Mouse (Mus musculus) neural tube, embryonic 13.5 days (tissue): ENCODE measurements at regions not wholly inside any gene's neighbourhood (a gene's known extent, or its start where the extent isn't known, plus 50 kb on each side); places are given as distances from the start of the nearest gene placed in this dataset.

Experiments
- ATAC-seq: fragments of 200-750 bp; cut with Nextera tagmentation; 2 replicates; pipeline ENCODE4 v1.8.0; 2017; ENCODE audit warnings: low read depth, mild to moderate bottlenecking, moderate TSS enrichment, moderate library complexity
- H3K27ac ChIP-seq: fragments of 300-500 bp; sonication (generic); replicated peaks from 2 replicates; pipeline ENCODE4 v1.5.1; 2015; ENCODE audit warnings: moderate library complexity, mild to moderate bottlenecking, inconsistent platforms
- H3K27me3 ChIP-seq: fragments of 300-500 bp; sonication (generic); 2 replicates; pipeline ENCODE4 v1.6.1; 2015; ENCODE audit warnings: mild to moderate bottlenecking, inconsistent platforms
- H3K36me3 ChIP-seq: fragments of 300-500 bp; sonication (generic); 2 replicates; pipeline ENCODE4 v1.6.1; 2015; ENCODE audit warnings: mild to moderate bottlenecking, inconsistent platforms
- H3K4me1 ChIP-seq: fragments of 300-500 bp; sonication (generic); replicated peaks from 2 replicates; pipeline ENCODE4 v1.6.1; 2015; ENCODE audit warnings: inconsistent platforms
- H3K4me2 ChIP-seq: fragments of 300-500 bp; sonication (generic); 2 replicates; pipeline ENCODE4 v1.6.1; 2015; ENCODE audit warnings: inconsistent platforms, mild to moderate bottlenecking, moderate library complexity
- H3K4me3 ChIP-seq: fragments of 300-500 bp; sonication (generic); 2 replicates; pipeline ENCODE4 v1.5.1; 2015; ENCODE audit warnings: mild to moderate bottlenecking, inconsistent platforms
- H3K9ac ChIP-seq: fragments of 300-500 bp; sonication (generic); 2 replicates; pipeline ENCODE4 v1.6.1; 2015; ENCODE audit warnings: moderate library complexity, mild to moderate bottlenecking, inconsistent platforms
- H3K9me3 ChIP-seq: fragments of 300-500 bp; sonication (generic); 2 replicates; pipeline ENCODE4 v1.6.1; 2016; ENCODE audit warnings: inconsistent platforms
- WGBS: fragments of 180-500 bp; shearing (Covaris S2); methylation state at CpG from one replicate; pipeline ENCODE4 v1.1.7; 2015; 5-methylcytosine and 5-hydroxymethylcytosine counted together

DNA sequence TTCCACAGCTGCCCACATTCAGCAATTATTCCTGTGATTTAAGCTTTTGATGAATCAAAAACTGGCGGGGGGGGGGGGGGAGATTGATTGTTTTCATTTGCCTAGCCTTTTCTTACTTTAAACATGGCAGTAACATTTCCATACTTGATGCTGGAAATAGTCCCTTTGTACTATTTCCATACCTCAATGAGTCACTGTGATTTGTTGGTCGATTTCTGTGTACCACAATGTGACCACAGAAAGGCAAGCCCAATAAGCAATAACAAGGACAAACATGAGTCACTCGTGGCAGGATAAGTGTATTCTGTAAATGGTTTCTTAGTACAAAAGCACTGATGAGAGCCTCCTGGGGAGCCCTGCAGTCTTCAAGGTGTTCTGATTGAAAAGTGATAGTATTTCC is 121.8 kb upstream of the Pirt start:
- H3K9ac ChIP-seq: no peak overlapping the region
- H3K4me1 ChIP-seq: no peaks in the 10 kb centered on the region
- ATAC-seq: no peak
- no peaks in the 10 kb centered on the region for H3K27me3 ChIP-seq
- no peak overlapping the region for H3K4me2 ChIP-seq
- 0 out of 2 replicates have a peak, but pooled peaks cover 7% of the 10 kb centered on the region for H3K9me3 ChIP-seq
- no peak overlapping the region for H3K4me3 ChIP-seq
- no peak overlapping the region for H3K27ac ChIP-seq
- 54% methylated on average over 3 of the region's 3 CpGs for WGBS
- H3K36me3 ChIP-seq: no peaks in the 10 kb centered on the region

DNA sequence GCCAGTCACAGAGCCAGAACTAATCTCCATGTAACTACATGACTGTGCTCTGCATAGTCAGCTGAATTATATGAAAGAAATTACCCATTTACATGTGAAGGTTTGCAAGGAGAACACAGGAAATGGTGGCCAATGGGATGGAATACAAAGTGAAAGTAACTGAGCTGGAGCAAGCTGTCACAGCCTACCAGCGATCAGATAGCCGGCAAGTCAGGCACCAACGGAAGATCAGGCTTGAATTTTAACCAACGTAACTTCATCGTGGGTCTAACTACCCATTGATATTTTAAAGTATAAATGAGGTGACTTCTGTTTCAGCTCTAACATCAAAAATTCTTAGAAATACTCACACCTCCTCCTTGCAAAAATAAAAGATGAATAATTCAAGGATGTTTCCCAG is 104.9 kb upstream of the Pirt start:
- no peak overlapping the region for H3K27ac ChIP-seq
- no peak for ATAC-seq
- no peaks in the 10 kb centered on the region for H3K9me3 ChIP-seq
- WGBS: 88% methylated on average over 5 of the region's 5 CpGs
- H3K4me1 ChIP-seq: no peaks in the 10 kb centered on the region
- no peak overlapping the region for H3K4me3 ChIP-seq
- H3K36me3 ChIP-seq: no peaks in the 10 kb centered on the region
- no peak overlapping the region for H3K4me2 ChIP-seq
- H3K9ac ChIP-seq: no peak overlapping the region
- H3K27me3 ChIP-seq: no peaks in the 10 kb centered on the region

DNA sequence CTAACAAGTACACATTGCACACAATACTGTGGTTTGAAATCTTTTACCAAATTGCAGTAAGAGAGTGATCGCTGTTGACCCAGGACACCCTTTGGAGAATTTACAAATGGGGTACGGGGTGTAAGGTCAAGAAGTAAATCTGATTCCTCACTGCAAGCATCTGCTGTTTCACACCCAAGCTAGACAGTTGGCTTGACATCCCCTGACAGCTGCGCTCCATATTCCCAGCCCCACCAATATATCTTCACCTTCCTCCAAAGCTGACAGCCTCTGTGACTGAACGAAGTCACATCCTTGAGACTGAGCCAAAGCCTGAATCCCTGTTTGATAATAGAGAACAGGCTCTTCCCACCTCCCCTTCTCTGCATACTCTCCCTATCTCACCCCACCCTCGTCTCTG is 98.5 kb upstream of the Pirt start:
- H3K27me3 ChIP-seq: no peaks in the 10 kb centered on the region
- WGBS: 53% methylated on average over 5 of the region's 5 CpGs
- ATAC-seq: no peak
- H3K4me3 ChIP-seq: no peak overlapping the region
- peaks cover 12% of the 10 kb centered on the region for H3K4me1 ChIP-seq
- H3K4me2 ChIP-seq: no peak overlapping the region
- no peaks in the 10 kb centered on the region for H3K36me3 ChIP-seq
- H3K9me3 ChIP-seq: no peaks in the 10 kb centered on the region
- 0 out of 2 replicates have a peak overlapping the region, but pooled peaks have one; percentile 22 for H3K9ac ChIP-seq
- H3K27ac ChIP-seq: no peak overlapping the region

DNA sequence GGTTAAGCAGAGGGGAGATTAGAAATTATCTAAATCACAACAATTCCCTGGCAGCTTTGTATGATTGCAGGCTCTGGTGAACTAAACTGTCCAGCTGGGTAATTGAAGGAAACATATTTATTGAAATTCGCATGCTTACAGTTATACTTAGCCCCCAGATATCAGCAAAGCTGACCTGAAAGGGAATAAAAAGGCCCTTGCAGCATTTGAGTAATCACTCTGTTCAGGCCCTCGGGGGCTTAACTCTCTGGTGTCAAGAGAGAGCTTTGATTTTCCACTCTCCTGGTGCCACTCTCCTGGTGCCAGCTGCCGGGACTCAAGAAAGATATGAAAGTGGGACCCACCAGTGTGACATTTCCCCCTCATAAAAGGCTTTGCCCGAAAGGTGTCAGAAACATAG is 98.0 kb upstream of the Pirt start:
- H3K9me3 ChIP-seq: no peaks in the 10 kb centered on the region
- no peak overlapping the region for H3K4me2 ChIP-seq
- peaks cover 12% of the 10 kb centered on the region for H3K4me1 ChIP-seq
- no peak overlapping the region for H3K27ac ChIP-seq
- 53% methylated on average over 4 of the region's 4 CpGs for WGBS
- H3K36me3 ChIP-seq: no peaks in the 10 kb centered on the region
- 0 out of 2 replicates have a peak overlapping the region, but pooled peaks have one; percentile 22 for H3K9ac ChIP-seq
- ATAC-seq: no peak
- H3K27me3 ChIP-seq: no peaks in the 10 kb centered on the region
- H3K4me3 ChIP-seq: no peak overlapping the region

DNA sequence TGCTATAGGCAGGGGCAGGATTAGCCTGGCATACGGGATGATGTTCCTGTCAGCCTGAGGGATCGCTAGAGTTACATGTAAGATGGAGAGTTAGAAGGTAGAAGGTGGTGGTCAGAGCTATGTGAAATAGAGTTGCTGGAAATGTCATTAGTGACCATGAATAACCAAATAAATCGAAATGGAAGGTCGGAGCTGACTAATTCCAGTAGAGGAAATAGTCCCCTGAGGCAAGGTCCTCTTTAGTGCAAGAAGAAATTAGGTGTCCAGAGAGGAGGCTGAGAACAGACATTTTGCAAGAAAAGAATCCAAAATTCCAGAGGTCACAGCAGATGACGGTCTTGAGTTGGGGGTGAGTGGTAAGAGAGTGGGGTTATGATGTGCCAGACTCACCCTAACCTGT is 75.9 kb upstream of the Pirt start:
- Histone ChIP-seq H3K4me3 (no peak overlapping the region), H3K36me3 (no peaks in the 10 kb centered on the region), H3K9me3 (no peaks in the 10 kb centered on the region), H3K4me2 (no peak overlapping the region), H3K27ac (no peak overlapping the region), H3K4me1 (no peaks in the 10 kb centered on the region), H3K9ac (no peak overlapping the region), H3K27me3 (no peaks in the 10 kb centered on the region)
- no peak for ATAC-seq
- 82% methylated on average over 5 of the region's 5 CpGs for WGBS

DNA sequence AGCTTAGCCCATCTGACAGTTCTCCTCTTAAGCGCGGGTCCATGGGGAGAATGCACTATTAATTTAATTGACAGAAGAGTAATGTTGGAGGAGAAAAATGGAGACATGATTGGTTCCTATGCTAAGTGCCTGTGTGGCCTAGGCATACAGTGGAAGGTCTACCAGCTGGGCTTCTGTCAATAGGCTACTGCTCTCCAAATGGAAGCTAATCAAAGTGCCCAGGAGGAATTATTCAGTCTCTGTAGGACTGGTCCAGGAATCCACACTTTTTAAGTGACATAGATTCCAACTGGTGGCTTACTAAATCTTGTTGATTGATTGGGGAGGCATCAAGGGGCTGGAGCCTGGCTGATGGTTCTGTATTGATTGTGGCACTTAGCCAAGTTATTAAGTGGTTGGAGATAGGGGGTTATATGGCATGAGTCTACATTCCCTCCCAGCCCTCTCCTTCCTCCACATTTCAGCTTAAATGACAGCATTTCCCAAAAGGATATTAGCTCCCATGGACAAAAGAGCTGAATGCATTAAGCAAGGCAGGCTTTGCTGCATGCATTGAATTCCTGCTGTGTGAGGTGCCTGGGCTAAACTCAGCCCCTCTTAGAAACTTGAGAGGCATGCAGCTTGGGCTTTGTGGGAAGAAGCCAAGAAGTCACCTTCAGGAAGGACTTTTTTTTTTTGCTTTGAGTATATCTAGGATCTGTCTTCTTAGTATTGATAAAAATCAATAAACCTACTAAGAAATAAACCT is 75.0 kb upstream of the Pirt start:
- H3K4me2 ChIP-seq: no peak overlapping the region
- H3K9ac ChIP-seq: no peak overlapping the region
- H3K9me3 ChIP-seq: no peaks in the 10 kb centered on the region
- no peak overlapping the region for H3K4me3 ChIP-seq
- no peaks in the 10 kb centered on the region for H3K27me3 ChIP-seq
- H3K27ac ChIP-seq: no peak overlapping the region
- ATAC-seq: peak; percentile 76
- H3K36me3 ChIP-seq: no peaks in the 10 kb centered on the region
- whole genome bisulfite sequencing: 56% methylated on average over 2 of the region's 2 CpGs
- H3K4me1 ChIP-seq: no peaks in the 10 kb centered on the region

DNA sequence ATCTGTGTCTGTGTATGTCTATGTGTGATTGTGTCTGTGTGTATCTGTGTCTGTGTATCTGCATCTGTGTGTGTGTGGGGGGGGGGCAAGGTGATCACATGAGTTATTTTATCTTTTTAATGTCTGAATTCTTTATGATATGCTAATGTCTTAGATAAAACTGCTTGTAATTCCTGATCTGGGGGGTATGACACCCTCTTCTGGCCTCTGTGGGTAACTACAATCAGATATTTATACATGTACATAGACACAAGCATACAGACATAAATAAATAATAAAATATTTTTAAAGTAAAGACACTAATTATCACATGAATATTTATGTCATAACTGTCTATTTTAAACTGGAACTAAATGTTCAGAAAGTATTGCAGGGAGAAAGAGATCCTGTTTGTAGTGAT is 66.5 kb upstream of the Pirt start:
- Histone ChIP-seq H3K36me3 (no peaks in the 10 kb centered on the region), H3K4me3 (no peak overlapping the region), H3K4me1 (peaks cover 9% of the 10 kb centered on the region), H3K9ac (no peak overlapping the region), H3K27ac (no peak overlapping the region), H3K27me3 (no peaks in the 10 kb centered on the region), H3K9me3 (no peaks in the 10 kb centered on the region), H3K4me2 (no peak overlapping the region)
- ATAC-seq: no peak

DNA sequence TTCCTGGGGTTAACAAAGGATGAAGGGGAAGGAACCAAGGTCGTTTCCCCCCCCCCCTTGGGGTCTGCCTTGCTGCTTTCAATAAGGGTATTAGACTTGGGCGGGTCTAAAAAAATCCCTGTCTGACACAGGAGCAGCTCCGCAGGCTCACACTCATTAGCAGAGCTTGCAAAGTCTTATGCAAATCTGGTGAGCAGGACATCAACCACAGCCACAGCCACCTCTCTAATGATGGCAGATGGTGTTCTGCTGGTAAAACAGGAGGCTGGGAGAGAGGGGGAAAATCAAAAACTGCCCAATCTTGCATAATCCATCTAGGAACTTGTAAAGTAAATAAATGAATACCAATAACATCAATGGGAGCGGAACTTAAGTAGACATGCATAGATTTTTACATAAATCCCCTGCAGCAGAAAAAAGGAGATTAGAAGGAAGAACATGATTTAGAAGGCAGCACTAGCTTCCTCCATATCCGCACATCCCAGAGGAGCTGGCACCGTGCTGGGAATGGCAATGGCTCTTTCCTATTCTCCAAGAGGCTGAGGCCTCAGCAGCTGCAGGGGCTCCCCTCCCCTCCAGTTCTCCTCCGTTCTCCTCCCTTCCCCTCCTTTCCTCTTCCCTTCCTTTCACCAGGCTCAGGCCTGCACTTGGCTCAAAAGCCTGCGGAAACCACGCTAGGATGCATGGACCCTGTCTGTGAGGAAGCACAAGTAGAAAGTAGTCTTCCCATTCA is 65.6 kb upstream of the Pirt start:
- Histone ChIP-seq H3K27ac (peak overlapping the region; percentile 30), H3K4me2 (no peak overlapping the region), H3K36me3 (no peaks in the 10 kb centered on the region), H3K9ac (no peak overlapping the region; the same call in 1 of the 2 replicates), H3K4me1 (peaks cover 9% of the 10 kb centered on the region), H3K9me3 (no peaks in the 10 kb centered on the region), H3K27me3 (no peaks in the 10 kb centered on the region), H3K4me3 (no peak overlapping the region)
- WGBS: 24% methylated on average over 9 of the region's 9 CpGs
- ATAC-seq: no peak; the same call in 1 of the 2 replicates
